Mouse (Mus musculus): ENCODE data around the gene Abcc4. TPM values are rescaled to one million over a fixed set of nuclear protein-coding genes. Genes with fewer than 3 reads are reported as not detected.

The Abcc4 gene
- polyA plus RNA-seq, 1 experiment from 2014 or later, result 3.2 TPM

DNA sequence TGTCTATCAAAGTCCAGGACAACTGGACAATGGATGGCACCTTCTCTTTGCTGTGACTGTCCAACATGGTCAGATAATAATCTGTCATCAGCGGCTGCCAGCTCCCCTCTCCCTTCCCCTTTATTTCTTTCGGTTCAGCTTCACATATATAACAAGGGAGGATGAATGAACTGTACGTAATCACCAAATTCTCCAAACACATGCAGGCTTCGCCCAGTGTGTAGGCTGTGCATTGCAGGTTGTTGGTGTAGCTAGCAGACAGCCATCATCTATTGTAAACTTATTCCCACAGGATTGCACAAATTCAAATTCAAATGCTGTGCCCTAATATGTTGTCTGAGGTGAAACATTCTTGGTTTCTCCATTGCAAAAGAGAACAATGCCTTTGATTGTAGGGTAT is 271.2 kb downstream of the Abcc4 start:
- ATAC-seq (ENCODE audit: low FRiP score) (no peak), DNase-seq (ENCODE audit: low spot score) (no peak)
- Histone ChIP-seq H3K4me2 (replicated peaks; ENCODE audit: low read depth, low read length) (no peak overlapping the region), H3K36me3 (ENCODE audit: control insufficient read depth, insufficient read depth, low read length) (no peaks in the 10 kb centered on the region), H3K4me3 (ENCODE audit: low read depth, low read length) (no peak overlapping the region), H3K9me3 (ENCODE audit: control insufficient read depth, low read length) (no peaks in the 10 kb centered on the region), H3K9ac (ENCODE audit: low read depth, low read length) (no peak overlapping the region), H3K27me3 (ENCODE audit: control insufficient read depth, insufficient read depth, low read length) (peaks cover 18% of the 10 kb centered on the region), H3K27ac (ENCODE audit: low read depth, low read length) (no peak overlapping the region), H3K4me1 (replicated peaks; ENCODE audit: control insufficient read depth, insufficient read depth, low read length) (no peaks in the 10 kb centered on the region; the same call in 1 of the 2 replicates)
- 57% methylated on average over 4 of the region's 4 CpGs for WGBS

DNA sequence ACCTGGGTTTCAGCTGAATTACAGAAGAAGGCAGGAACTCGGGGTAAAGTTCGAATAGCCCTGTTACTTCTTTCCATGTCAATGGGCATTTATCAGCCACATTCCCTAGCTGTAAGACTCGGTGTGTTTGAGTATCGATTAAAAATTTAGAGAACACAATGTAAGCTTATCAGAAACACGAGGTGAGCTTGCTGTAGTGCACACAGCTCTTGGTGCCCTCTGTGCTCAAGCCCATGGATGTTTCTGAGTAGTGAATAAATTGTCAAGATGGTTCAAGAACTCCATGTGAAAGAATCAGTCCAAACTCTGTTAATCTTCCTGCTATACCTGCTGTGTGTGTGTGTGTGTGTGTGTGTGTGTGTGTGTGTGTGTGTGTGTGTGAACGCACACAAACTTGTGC is 272.2 kb downstream of the Abcc4 start:
- no peak overlapping the region for H3K4me3 ChIP-seq (ENCODE audit: low read depth, low read length)
- WGBS, result 36% methylated on average over 6 of the region's 6 CpGs
- no peaks in the 10 kb centered on the region for H3K36me3 ChIP-seq (ENCODE audit: control insufficient read depth, insufficient read depth, low read length)
- DNase-seq (ENCODE audit: low spot score), result no peak
- ATAC-seq (ENCODE audit: low FRiP score), result no peak
- H3K9ac ChIP-seq (ENCODE audit: low read depth, low read length), result no peak overlapping the region
- no peak overlapping the region for H3K4me2 ChIP-seq (replicated peaks; ENCODE audit: low read depth, low read length)
- peaks cover 11% of the 10 kb centered on the region; the same call in 1 of the 2 replicates for H3K27me3 ChIP-seq (ENCODE audit: control insufficient read depth, insufficient read depth, low read length)
- H3K9me3 ChIP-seq (ENCODE audit: control insufficient read depth, low read length), result no peaks in the 10 kb centered on the region
- H3K4me1 ChIP-seq (replicated peaks; ENCODE audit: control insufficient read depth, insufficient read depth, low read length), result no peaks in the 10 kb centered on the region; the same call in 1 of the 2 replicates
- H3K27ac ChIP-seq (ENCODE audit: low read depth, low read length), result no peak overlapping the region

Other genes with a start within 250 kb of the Abcc4 start
- 0.89 and 0.99 TPM in 2 replicates for gene Cldn10, start 81.7 kb upstream of the Abcc4 start, polyA plus RNA-seq (2014; fragmentation: Nextera tagmentation; extraction: Ambion mirVana)
- gene Dzip1, start 219.2 kb upstream of the Abcc4 start, polyA plus RNA-seq (2014; fragmentation: Nextera tagmentation; extraction: Ambion mirVana), result 31.7 and 40.0 TPM in 2 replicates
- gene Dnajc3, start 231.8 kb upstream of the Abcc4 start, polyA plus RNA-seq (2014; fragmentation: Nextera tagmentation; extraction: Ambion mirVana), result 34.4 and 35.9 TPM in 2 replicates

Measured in hindbrain, embryonic 11.5 days (tissue).